8 mouse cellular contexts compared by ENCODE assay signal in genomic region chr17:84877176-84877863, GRCm38 (mm10).
DNase-seq lines count a peak whose midpoint lies in the region; ATAC-seq and TF ChIP-seq lines count a peak whose summit lies in the region.

No protein-coding gene starts in this region.

- no peak for TF ChIP-seq CTCF in liver, embryonic 14.5 days (IDR thresholded peaks at IDR 0.05; ENCODE audit: low read depth)
- TF ChIP-seq CTCF in liver, postnatal 0 days (IDR thresholded peaks at IDR 0.05; ENCODE audit: low read depth) = no peak

- WGBS in liver, embryonic 14.5 days (ENCODE audit: insufficient replicate concordance) = 72% methylated on average over 14 of the region's 14 CpGs
- 66% methylated on average over 14 of the region's 14 CpGs for WGBS in liver, postnatal 0 days (ENCODE audit: insufficient replicate concordance)
- WGBS in forebrain, embryonic 15.5 days = 82% methylated on average over 14 of the region's 14 CpGs

- H3K4me3 ChIP-seq in liver, embryonic 14.5 days (ENCODE audit: insufficient read depth in 1 of 2, low read depth in 2 of 2, low read length in 2 of 2) = no peak overlapping the region
- no peak overlapping the region for H3K4me3 ChIP-seq in liver, postnatal 0 days (ENCODE audit: low read depth, low read length)
- H3K4me3 ChIP-seq in forebrain, embryonic 15.5 days = no peak overlapping the region

- H3K9ac ChIP-seq in liver, embryonic 14.5 days (replicated peaks) = no peak overlapping the region
- no peak overlapping the region; the same call in 1 of the 2 replicates for H3K9ac ChIP-seq in liver, postnatal 0 days (replicated peaks)
- no peak overlapping the region for H3K9ac ChIP-seq in forebrain, embryonic 15.5 days (replicated peaks)

- peak; percentile 2; the same call in 1 of the 2 replicates for ATAC-seq in liver, embryonic 14.5 days (ENCODE audit: insufficient read depth)
- ATAC-seq in liver, postnatal 0 days = no peak
- ATAC-seq in forebrain, embryonic 15.5 days (replicated peaks) = peak; percentile 61

- no peaks in the 10 kb centered on the region for H3K27me3 ChIP-seq in liver, embryonic 14.5 days (ENCODE audit: control insufficient read depth, insufficient read depth, low read length)
- H3K27me3 ChIP-seq in liver, postnatal 0 days (ENCODE audit: insufficient read depth, low read length) = no peaks in the 10 kb centered on the region
- no peaks in the 10 kb centered on the region for H3K27me3 ChIP-seq in forebrain, embryonic 15.5 days

- no peak overlapping the region for H3K27ac ChIP-seq in liver, embryonic 14.5 days
- H3K27ac ChIP-seq in liver, postnatal 0 days (ENCODE audit: low read depth) = no peak overlapping the region
- no peak overlapping the region for H3K27ac ChIP-seq in forebrain, embryonic 15.5 days (replicated peaks)

- no peak overlapping the region for H3K4me2 ChIP-seq in liver, embryonic 14.5 days (ENCODE audit: low read depth)
- no peak overlapping the region for H3K4me2 ChIP-seq in liver, postnatal 0 days (ENCODE audit: low read depth, low read length)
- no peak overlapping the region for H3K4me2 ChIP-seq in forebrain, embryonic 15.5 days (replicated peaks)

- no peaks in the 10 kb centered on the region for H3K9me3 ChIP-seq in liver, embryonic 14.5 days (ENCODE audit: control insufficient read depth, low read length)
- H3K9me3 ChIP-seq in liver, postnatal 0 days (ENCODE audit: low read length) = no peaks in the 10 kb centered on the region
- no peaks in the 10 kb centered on the region for H3K9me3 ChIP-seq in forebrain, embryonic 15.5 days

- no peak for TF ChIP-seq EP300 in liver, embryonic 14.5 days (IDR thresholded peaks at IDR 0.05; ENCODE audit: low read depth)
- no peak for TF ChIP-seq EP300 in liver, postnatal 0 days (IDR thresholded peaks at IDR 0.05; ENCODE audit: low read depth)

- peak; percentile 69 to 86 for DNase-seq in adrenal gland, adult (ENCODE audit: inconsistent age in 2 of 2, low spot score in 1 of 2)
- no peak for DNase-seq in adrenal gland, postnatal 4 days (ENCODE audit: low spot score in 2 of 2)
- no peak for DNase-seq in liver, embryonic 14.5 days (ENCODE audit: low read depth in 3 of 3, low spot score in 3 of 3)
- no peak for DNase-seq in liver, postnatal 0 days
- DNase-seq in lung, postnatal 10 days = peak; percentile 46
- DNase-seq in embryo, embryonic 11 days = no peak
- DNase-seq in left cerebral cortex, adult 11 months (ENCODE audit: low spot score) = no peak

- H3K4me1 ChIP-seq in liver, embryonic 14.5 days (replicated peaks; ENCODE audit: control insufficient read depth in 2 of 2, insufficient read depth in 2 of 2, low read length in 1 of 2) = peaks cover 7 to 14% of the 10 kb centered on the region in 2 experiments
- peaks cover 20% of the 10 kb centered on the region for H3K4me1 ChIP-seq in liver, postnatal 0 days (ENCODE audit: insufficient read depth)
- 0 out of 2 replicates have a peak, but pooled peaks cover 3% of the 10 kb centered on the region for H3K4me1 ChIP-seq in forebrain, embryonic 15.5 days

- no peaks in the 10 kb centered on the region for H3K36me3 ChIP-seq in liver, embryonic 14.5 days (replicated peaks; ENCODE audit: control insufficient read depth, insufficient read depth, low read depth)
- no peaks in the 10 kb centered on the region for H3K36me3 ChIP-seq in liver, postnatal 0 days (replicated peaks; ENCODE audit: insufficient read depth, low read length)
- H3K36me3 ChIP-seq in forebrain, embryonic 15.5 days = no peaks in the 10 kb centered on the region

Comparison
In these comparisons a context has a peak if more than half of its experiments do, and no peak if none do; other contexts are left out.
1. DNase-seq: peak in adrenal gland, adult (2 of 2) and lung, postnatal 10 days (single experiment); none in adrenal gland, postnatal 4 days (0 of 2), liver, embryonic 14.5 days (0 of 3), liver, postnatal 0 days (single experiment), embryo, embryonic 11 days (single experiment) and left cerebral cortex, adult 11 months (single experiment).